Mouse (Mus musculus): ENCODE measurements around the gene Fam107a.

DNA sequence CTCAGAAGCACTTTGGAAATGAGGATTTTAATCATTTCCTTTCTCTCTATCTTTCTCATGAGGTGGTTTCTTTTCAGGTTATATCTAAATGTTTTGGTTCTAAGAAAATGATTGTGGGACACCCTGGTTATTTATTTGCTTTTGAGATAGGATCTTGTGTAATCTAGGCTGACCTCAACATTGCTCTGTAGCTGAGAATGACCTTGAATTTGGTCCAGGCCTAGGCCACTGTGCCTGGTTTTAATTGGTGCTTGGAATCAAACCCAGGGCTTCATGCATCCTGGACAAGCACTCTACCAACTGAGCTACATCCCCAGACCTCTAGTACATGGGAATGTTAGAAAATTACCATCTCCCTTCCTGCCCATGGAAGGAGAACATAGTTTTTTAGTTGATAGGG is 13.7 kb downstream of the Fam107a start:
- no peak for TF ChIP-seq GATA1 (IDR thresholded peaks at IDR 0.05; ENCODE audit: borderline replicate concordance, low read length)
- no peak for TF ChIP-seq FLI1 (IDR thresholded peaks at IDR 0.05; ENCODE audit: low read length)

All from megakaryocyte, embryonic 14.5 days (primary cell).